Mouse (Mus musculus): ENCODE results near the gene Kcnc1.

Gene Kcnc1

GRCm38 (mm10) chr7:46421535-46421934 is 25.2 kb downstream of the Kcnc1 start:
- DNase-seq (ENCODE audit: low spot score in 2 of 2) = no peak

- no peak for DNase-seq (ENCODE audit: low spot score in 2 of 2)
These were observed 25.9 kb downstream of the Kcnc1 start for GRCm38 (mm10) chr7:46422052-46422763.

- DNase-seq (ENCODE audit: low spot score in 2 of 2) = peak; percentile 62 to 69
These were observed 26.6 kb downstream of the Kcnc1 start for GRCm38 (mm10) chr7:46422764-46423412.

GRCm38 (mm10) chr7:46423951-46424350 is 27.7 kb downstream of the Kcnc1 start:
- no peak for DNase-seq (ENCODE audit: low spot score in 2 of 2)

- DNase-seq (ENCODE audit: low spot score in 2 of 2) = no peak
These were observed 28.7 kb downstream of the Kcnc1 start for GRCm38 (mm10) chr7:46425012-46425411.

GRCm38 (mm10) chr7:46433874-46434273 is 37.6 kb downstream of the Kcnc1 start:
- DNase-seq (ENCODE audit: low spot score in 2 of 2) = no peak

- DNase-seq (ENCODE audit: low spot score in 2 of 2) = no peak
These were observed 39.5 kb downstream of the Kcnc1 start for GRCm38 (mm10) chr7:46435833-46436232.

- no peak for DNase-seq (ENCODE audit: low spot score in 2 of 2)
These were observed 42.3 kb downstream of the Kcnc1 start for GRCm38 (mm10) chr7:46438537-46439141.

- DNase-seq (ENCODE audit: low spot score in 2 of 2) = no peak
These were observed 46.9 kb downstream of the Kcnc1 start for GRCm38 (mm10) chr7:46443163-46443562.

GRCm38 (mm10) chr7:46445896-46446295 is 49.6 kb downstream of the Kcnc1 start:
- no peak for DNase-seq (ENCODE audit: low spot score in 2 of 2)

GRCm38 (mm10) chr7:46447473-46448165 is 51.3 kb downstream of the Kcnc1 start:
- DNase-seq (ENCODE audit: low spot score in 2 of 2) = no peak

- DNase-seq (ENCODE audit: low spot score in 2 of 2) = no peak
These were observed 52.8 kb downstream of the Kcnc1 start for GRCm38 (mm10) chr7:46448922-46449645.

GRCm38 (mm10) chr7:46453930-46454679 is 57.8 kb downstream of the Kcnc1 start:
- DNase-seq (ENCODE audit: low spot score in 2 of 2) = peak in 1 of 2 experiments; percentile 30

GRCm38 (mm10) chr7:46457889-46458288 is 61.6 kb downstream of the Kcnc1 start:
- no peak for DNase-seq (ENCODE audit: low spot score in 2 of 2)

- DNase-seq (ENCODE audit: low spot score in 2 of 2) = no peak
These were observed 62.9 kb downstream of the Kcnc1 start for GRCm38 (mm10) chr7:46459200-46459599.

GRCm38 (mm10) chr7:46459605-46460245 is 63.4 kb downstream of the Kcnc1 start:
- no peak for DNase-seq (ENCODE audit: low spot score in 2 of 2)

GRCm38 (mm10) chr7:46462287-46462686 is 66.0 kb downstream of the Kcnc1 start:
- no peak for DNase-seq (ENCODE audit: low spot score in 2 of 2)

GRCm38 (mm10) chr7:46463136-46463535 is 66.8 kb downstream of the Kcnc1 start:
- DNase-seq (ENCODE audit: low spot score in 2 of 2) = no peak

GRCm38 (mm10) chr7:46466422-46466981 is 70.2 kb downstream of the Kcnc1 start:
- DNase-seq (ENCODE audit: low spot score in 2 of 2) = no peak

- no peak for DNase-seq (ENCODE audit: low spot score in 2 of 2)
These were observed 73.2 kb downstream of the Kcnc1 start for GRCm38 (mm10) chr7:46469542-46469941.
